Mouse (Mus musculus): ENCODE results near the gene Marco.

Gene Marco

GRCm38 (mm10) chr1:120441587-120441986, 63.2 kb downstream of the Marco start:
- DNase-seq (ENCODE audit: extremely low spot score) = no peak

- DNase-seq (ENCODE audit: extremely low spot score) = no peak
Observed at GRCm38 (mm10) chr1:120435591-120435990, 69.2 kb downstream of the Marco start.

GRCm38 (mm10) chr1:120430171-120430570, 74.7 kb downstream of the Marco start:
- no peak for DNase-seq (ENCODE audit: extremely low spot score)

GRCm38 (mm10) chr1:120425587-120425986, 79.2 kb downstream of the Marco start:
- DNase-seq (ENCODE audit: extremely low spot score) = no peak

Data from embryo, embryonic 9.5 days (tissue).